Mouse (Mus musculus): ENCODE data around the gene Gpr3. TPM values are rescaled to one million over a fixed set of nuclear protein-coding genes. Genes with fewer than 3 reads are reported as not detected.
A peak's percentile ranks its signal among the peaks of the same experiment; 100 is the strongest.

Gene Gpr3
- not detected for total RNA-seq (2018; cell fraction: chromatin; rRNA removed)
- under 1 TPM in 1 of 26 experiments, not detected in 25; 0.07 TPM for total RNA-seq (2018; cell fraction: cytosol; rRNA removed)
- total RNA-seq (2018; cell fraction: nucleus; rRNA removed) = under 1 TPM in 1 of 26 experiments, not detected in 25; 0.59 TPM
- polyA plus RNA-seq (2018) = not detected in 3 replicates

GRCm38 (mm10) chr4:133211751-133212561, at the start of gene Gpr3, which contains the start of gene Cd164l2:
Gene Gpr3, minus strand, starts transcription at chr4:133212536.
Gene Cd164l2, plus strand, starts transcription at chr4:133212131.
- H3K36me3 ChIP-seq (ENCODE audit: inconsistent target) = no peaks in the 10 kb centered on the region
- H3K79me2 ChIP-seq (ENCODE audit: inconsistent target) = no peaks in the 10 kb centered on the region
- H3K27ac ChIP-seq = no peak within 1 kb of the TSS
- H3K4me3 ChIP-seq (ENCODE audit: inconsistent target) = peak within 1 kb of the TSS; percentile 18; the same call in 1 of the 2 replicates
- WGBS (ENCODE audit: missing documents) = 4% methylated on average over 52 of the region's 52 CpGs

GRCm38 (mm10) chr4:133261641-133262374, 49.5 kb upstream of the Gpr3 start:
- peaks cover 10% of the 10 kb centered on the region for H3K36me3 ChIP-seq (ENCODE audit: inconsistent target)
- H3K79me2 ChIP-seq (ENCODE audit: inconsistent target) = no peaks in the 10 kb centered on the region
- H3K27ac ChIP-seq = no peak overlapping the region
- no peak overlapping the region for H3K4me3 ChIP-seq (ENCODE audit: inconsistent target)
- WGBS (ENCODE audit: missing documents) = 43% methylated on average over 10 of the region's 10 CpGs

- Histone ChIP-seq H3K36me3 (ENCODE audit: inconsistent target) (no peaks in the 10 kb centered on the region), H3K79me2 (ENCODE audit: inconsistent target) (no peaks in the 10 kb centered on the region), H3K27ac (no peak overlapping the region), H3K4me3 (ENCODE audit: inconsistent target) (no peak overlapping the region)
- 98% methylated on average over 12 of the region's 12 CpGs for WGBS (ENCODE audit: missing documents)
Measured at GRCm38 (mm10) chr4:133257798-133258408, 45.6 kb upstream of the Gpr3 start.

- Histone ChIP-seq H3K27ac (no peak overlapping the region), H3K79me2 (ENCODE audit: inconsistent target) (no peaks in the 10 kb centered on the region), H3K4me3 (ENCODE audit: inconsistent target) (no peak overlapping the region), H3K36me3 (ENCODE audit: inconsistent target) (no peaks in the 10 kb centered on the region)
- 92% methylated on average over 12 of the region's 12 CpGs for WGBS (ENCODE audit: missing documents)
Measured at GRCm38 (mm10) chr4:133257230-133257629, 44.9 kb upstream of the Gpr3 start.

- WGBS (ENCODE audit: missing documents) = 94% methylated on average over 16 of the region's 24 CpGs
- Histone ChIP-seq H3K79me2 (ENCODE audit: inconsistent target) (no peaks in the 10 kb centered on the region), H3K36me3 (ENCODE audit: inconsistent target) (no peaks in the 10 kb centered on the region), H3K27ac (no peak overlapping the region), H3K4me3 (ENCODE audit: inconsistent target) (no peak overlapping the region)
Measured at GRCm38 (mm10) chr4:133256820-133257219, 44.5 kb upstream of the Gpr3 start.

GRCm38 (mm10) chr4:133255392-133255791, 43.1 kb upstream of the Gpr3 start:
- H3K36me3 ChIP-seq (ENCODE audit: inconsistent target) = no peaks in the 10 kb centered on the region
- H3K79me2 ChIP-seq (ENCODE audit: inconsistent target) = no peaks in the 10 kb centered on the region
- no peak overlapping the region for H3K4me3 ChIP-seq (ENCODE audit: inconsistent target)
- WGBS (ENCODE audit: missing documents) = 94% methylated on average over 6 of the region's 6 CpGs
- no peak overlapping the region for H3K27ac ChIP-seq

- no peak overlapping the region for H3K27ac ChIP-seq
- no peaks in the 10 kb centered on the region for H3K79me2 ChIP-seq (ENCODE audit: inconsistent target)
- no peak overlapping the region for H3K4me3 ChIP-seq (ENCODE audit: inconsistent target)
- no peaks in the 10 kb centered on the region for H3K36me3 ChIP-seq (ENCODE audit: inconsistent target)
- WGBS (ENCODE audit: missing documents) = 95% methylated on average over 12 of the region's 12 CpGs
Measured at GRCm38 (mm10) chr4:133253412-133253811, 41.1 kb upstream of the Gpr3 start.

- Histone ChIP-seq H3K27ac (no peak overlapping the region), H3K4me3 (ENCODE audit: inconsistent target) (no peak overlapping the region), H3K79me2 (ENCODE audit: inconsistent target) (no peaks in the 10 kb centered on the region), H3K36me3 (ENCODE audit: inconsistent target) (no peaks in the 10 kb centered on the region)
- 80% methylated on average over 4 of the region's 4 CpGs for WGBS (ENCODE audit: missing documents)
Measured at GRCm38 (mm10) chr4:133252089-133252488, 39.8 kb upstream of the Gpr3 start.

- no peaks in the 10 kb centered on the region for H3K36me3 ChIP-seq (ENCODE audit: inconsistent target)
- H3K79me2 ChIP-seq (ENCODE audit: inconsistent target) = no peaks in the 10 kb centered on the region
- H3K4me3 ChIP-seq (ENCODE audit: inconsistent target) = no peak overlapping the region
- 40% methylated on average over 29 of the region's 31 CpGs for WGBS (ENCODE audit: missing documents)
- no peak overlapping the region for H3K27ac ChIP-seq
Measured at GRCm38 (mm10) chr4:133251214-133251613, 38.9 kb upstream of the Gpr3 start.

GRCm38 (mm10) chr4:133250609-133251008, 38.3 kb upstream of the Gpr3 start:
- Histone ChIP-seq H3K36me3 (ENCODE audit: inconsistent target) (no peaks in the 10 kb centered on the region), H3K4me3 (ENCODE audit: inconsistent target) (no peak overlapping the region), H3K79me2 (ENCODE audit: inconsistent target) (no peaks in the 10 kb centered on the region), H3K27ac (no peak overlapping the region)
- 10% methylated on average over 22 of the region's 22 CpGs for WGBS (ENCODE audit: missing documents)

- H3K27ac ChIP-seq = no peak overlapping the region
- H3K4me3 ChIP-seq (ENCODE audit: inconsistent target) = no peak overlapping the region
- H3K79me2 ChIP-seq (ENCODE audit: inconsistent target) = no peaks in the 10 kb centered on the region
- no peaks in the 10 kb centered on the region for H3K36me3 ChIP-seq (ENCODE audit: inconsistent target)
- WGBS (ENCODE audit: missing documents) = 69% methylated on average over 13 of the region's 13 CpGs
Measured at GRCm38 (mm10) chr4:133247806-133248449, 35.6 kb upstream of the Gpr3 start.

GRCm38 (mm10) chr4:133247072-133247471, 34.7 kb upstream of the Gpr3 start:
- 80% methylated on average over 15 of the region's 15 CpGs for WGBS (ENCODE audit: missing documents)

GRCm38 (mm10) chr4:133244289-133244688, 32.0 kb upstream of the Gpr3 start:
- Histone ChIP-seq H3K79me2 (ENCODE audit: inconsistent target) (no peaks in the 10 kb centered on the region), H3K36me3 (ENCODE audit: inconsistent target) (no peaks in the 10 kb centered on the region), H3K4me3 (ENCODE audit: inconsistent target) (no peak overlapping the region), H3K27ac (no peak overlapping the region)
- 42% methylated on average over 1 of the region's 1 CpGs for WGBS (ENCODE audit: missing documents)

More at GRCm38 (mm10) chr4:133247072-133247471, 34.7 kb upstream of the Gpr3 start:
- H3K79me2 ChIP-seq (ENCODE audit: inconsistent target) = no peaks in the 10 kb centered on the region
- H3K36me3 ChIP-seq (ENCODE audit: inconsistent target) = no peaks in the 10 kb centered on the region
- H3K27ac ChIP-seq = no peak overlapping the region
- H3K4me3 ChIP-seq (ENCODE audit: inconsistent target) = no peak overlapping the region

GRCm38 (mm10) chr4:133243538-133243937, 31.2 kb upstream of the Gpr3 start:
- WGBS (ENCODE audit: missing documents) = 93% methylated on average over 12 of the region's 13 CpGs
- Histone ChIP-seq H3K79me2 (ENCODE audit: inconsistent target) (no peaks in the 10 kb centered on the region), H3K27ac (no peak overlapping the region), H3K4me3 (ENCODE audit: inconsistent target) (no peak overlapping the region), H3K36me3 (ENCODE audit: inconsistent target) (no peaks in the 10 kb centered on the region)

Data from macrophage (primary cell).